Mouse (Mus musculus) hindbrain, embryonic 13.5 days (tissue): ENCODE measurements around the gene Opa1. TPM values are rescaled to one million over a fixed set of nuclear protein-coding genes. Genes with fewer than 3 reads are reported as not detected.

Experiments used
- ATAC-seq: fragments of 200-750 bp; cut with Nextera tagmentation; 2 replicates; pipeline ENCODE4 v1.8.0; 2017; ENCODE audit warnings: moderate TSS enrichment; ENCODE audit not compliant: low FRiP score
- H3K27ac ChIP-seq: fragments of 300-500 bp; sonication (generic); 2 replicates; pipeline ENCODE4 v1.5.1; 2015; ENCODE audit warnings: inconsistent platforms, mild to moderate bottlenecking, moderate library complexity
- H3K27me3 ChIP-seq: fragments of 300-500 bp; sonication (generic); 2 replicates; pipeline ENCODE4 v1.6.1; 2015; ENCODE audit warnings: mild to moderate bottlenecking, inconsistent platforms
- H3K36me3 ChIP-seq: fragments of 300-500 bp; sonication (generic); 2 replicates; pipeline ENCODE4 v1.6.1; 2015; ENCODE audit warnings: mild to moderate bottlenecking, inconsistent platforms
- H3K4me1 ChIP-seq: fragments of 300-500 bp; sonication (generic); replicated peaks from 2 replicates; pipeline ENCODE4 v1.6.1; 2015; ENCODE audit warnings: inconsistent platforms
- H3K4me2 ChIP-seq: fragments of 300-500 bp; sonication (generic); 2 replicates; pipeline ENCODE4 v1.6.1; 2015; ENCODE audit warnings: inconsistent platforms, mild to moderate bottlenecking, moderate library complexity
- H3K4me3 ChIP-seq: fragments of 300-500 bp; sonication (generic); 2 replicates; pipeline ENCODE4 v1.5.1; 2015; ENCODE audit warnings: mild to moderate bottlenecking, inconsistent platforms
- H3K9ac ChIP-seq: fragments of 300-500 bp; sonication (generic); 2 replicates; pipeline ENCODE4 v1.6.1; 2015; ENCODE audit warnings: mild to moderate bottlenecking, inconsistent platforms
- H3K9me3 ChIP-seq: fragments of 300-500 bp; sonication (generic); 2 replicates; pipeline ENCODE4 v1.6.1; 2016; ENCODE audit warnings: inconsistent platforms
- WGBS: fragments of 180-500 bp; shearing (Covaris S2); methylation state at CpG from one replicate; pipeline ENCODE4 v1.1.7; 2015; 5-methylcytosine and 5-hydroxymethylcytosine counted together
- polyA plus RNA-seq: library from polyadenylated mRNA; unstranded; fragments of >200 nt; fragmentation: Nextera tagmentation; extraction: Ambion mirVana; gene quantifications from 2 replicates; pipeline ENCODE4 v1.2.1, GENCODE M21; 2015

Opa1 gene
- polyA plus RNA-seq, 1 experiment from 2014 or later: 43.1 TPM

DNA sequence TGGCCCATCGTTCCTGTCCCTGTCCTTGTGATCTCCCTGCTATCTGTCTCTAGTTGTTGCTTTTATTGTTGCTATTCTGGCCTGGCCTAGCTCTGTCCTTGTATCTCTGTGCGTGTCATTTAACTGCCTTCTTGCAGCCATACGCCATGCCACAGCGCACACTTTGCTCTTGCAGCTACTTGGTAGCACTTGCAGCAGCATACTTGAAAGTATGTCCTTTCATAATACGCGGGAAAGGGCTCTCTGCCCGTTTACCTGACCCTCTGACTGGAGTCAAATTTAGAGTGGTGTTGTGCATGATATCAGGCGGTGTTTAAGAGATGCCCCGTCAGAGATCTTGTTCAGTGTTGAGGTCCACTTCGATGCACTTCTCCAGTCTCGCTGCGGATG, 648 bp downstream of the Opa1 start:
- WGBS: 10% methylated on average over 12 of the region's 12 CpGs
- Histone ChIP-seq H3K9me3 (no peaks in the 10 kb centered on the region), H3K9ac (peak overlapping the region; percentile 94), H3K36me3 (no peaks in the 10 kb centered on the region), H3K4me3 (peak overlapping the region; percentile 96), H3K4me2 (peak overlapping the region; percentile 88), H3K27ac (no peak overlapping the region), H3K4me1 (peaks cover 13% of the 10 kb centered on the region), H3K27me3 (no peaks in the 10 kb centered on the region)
- ATAC-seq: peak; percentile 37

DNA sequence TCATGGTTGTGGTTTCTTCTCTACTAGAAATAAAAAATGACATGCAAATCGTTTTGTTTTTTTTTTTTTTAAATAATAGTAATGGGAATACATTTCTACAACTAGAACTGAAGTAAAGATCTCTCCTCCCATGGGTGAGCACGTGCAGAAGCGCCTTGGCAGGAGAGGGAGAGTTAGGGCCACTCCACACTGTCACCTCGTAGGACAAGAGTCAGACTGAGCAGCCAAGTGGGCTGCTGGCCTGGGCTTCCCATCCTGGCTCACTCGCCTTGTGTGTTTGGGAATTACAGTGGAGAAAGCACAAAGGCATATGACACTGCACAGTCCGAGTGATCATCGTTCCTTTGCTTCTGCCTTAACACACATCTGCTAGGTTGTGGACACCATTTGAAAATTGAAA, 13.0 kb downstream of the Opa1 start:
- ATAC-seq: no peak
- Histone ChIP-seq H3K4me3 (no peak overlapping the region), H3K4me1 (no peaks in the 10 kb centered on the region), H3K27me3 (no peaks in the 10 kb centered on the region), H3K9ac (no peak overlapping the region), H3K36me3 (peaks cover 63% of the 10 kb centered on the region), H3K9me3 (no peaks in the 10 kb centered on the region), H3K4me2 (no peak overlapping the region), H3K27ac (no peak overlapping the region)
- 88% methylated on average over 7 of the region's 7 CpGs for WGBS

DNA sequence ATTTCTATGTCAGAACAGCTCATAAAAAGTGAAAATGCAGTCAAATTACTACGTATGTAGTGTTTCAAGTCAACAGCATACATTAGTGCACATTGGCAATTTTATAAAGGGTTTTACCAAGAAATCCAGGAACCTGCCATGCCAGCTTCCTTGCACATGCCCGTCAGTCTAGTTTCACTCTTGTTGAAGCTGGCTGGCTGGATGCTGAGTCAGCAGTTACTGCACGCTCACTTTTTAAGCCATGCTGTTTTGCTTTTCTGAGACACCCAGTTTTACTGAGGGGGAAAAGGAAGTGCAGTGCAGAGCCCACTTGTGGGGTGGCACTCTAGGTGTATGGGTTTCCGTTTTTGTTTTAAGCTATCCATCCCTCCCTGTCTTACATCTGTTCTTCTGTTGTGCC, 18.0 kb downstream of the Opa1 start:
- no peaks in the 10 kb centered on the region for H3K9me3 ChIP-seq
- H3K27me3 ChIP-seq: no peaks in the 10 kb centered on the region
- peaks cover 46% of the 10 kb centered on the region for H3K36me3 ChIP-seq
- H3K27ac ChIP-seq: no peak overlapping the region
- H3K4me3 ChIP-seq: no peak overlapping the region
- H3K4me2 ChIP-seq: no peak overlapping the region
- no peaks in the 10 kb centered on the region for H3K4me1 ChIP-seq
- no peak for ATAC-seq
- 89% methylated on average over 4 of the region's 4 CpGs for WGBS
- no peak overlapping the region for H3K9ac ChIP-seq

DNA sequence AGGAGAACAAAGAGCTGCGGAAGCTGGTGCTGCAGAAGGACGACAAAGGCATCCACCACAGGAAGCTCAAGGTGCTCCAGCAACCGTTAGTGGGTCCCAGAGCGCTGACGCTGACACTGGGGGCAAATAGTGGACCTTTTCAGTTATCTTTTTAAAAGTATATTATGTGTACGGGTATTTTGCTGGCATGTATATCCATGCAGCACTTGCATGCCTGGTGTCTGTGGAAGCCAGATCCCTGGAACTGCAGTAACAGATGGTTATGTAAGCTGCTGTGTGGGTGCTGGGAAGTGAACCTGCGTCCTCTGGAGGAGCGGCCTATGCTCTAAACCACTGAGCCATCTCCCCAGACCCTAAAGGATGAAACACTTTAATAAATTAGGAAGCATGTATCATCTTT, 26.4 kb downstream of the Opa1 start:
- Histone ChIP-seq H3K4me3 (no peak overlapping the region), H3K27me3 (no peaks in the 10 kb centered on the region), H3K4me1 (no peaks in the 10 kb centered on the region), H3K27ac (no peak overlapping the region), H3K9ac (no peak overlapping the region), H3K4me2 (no peak overlapping the region), H3K36me3 (peaks cover 70% of the 10 kb centered on the region), H3K9me3 (no peaks in the 10 kb centered on the region)
- no peak for ATAC-seq
- 92% methylated on average over 8 of the region's 8 CpGs for WGBS

DNA sequence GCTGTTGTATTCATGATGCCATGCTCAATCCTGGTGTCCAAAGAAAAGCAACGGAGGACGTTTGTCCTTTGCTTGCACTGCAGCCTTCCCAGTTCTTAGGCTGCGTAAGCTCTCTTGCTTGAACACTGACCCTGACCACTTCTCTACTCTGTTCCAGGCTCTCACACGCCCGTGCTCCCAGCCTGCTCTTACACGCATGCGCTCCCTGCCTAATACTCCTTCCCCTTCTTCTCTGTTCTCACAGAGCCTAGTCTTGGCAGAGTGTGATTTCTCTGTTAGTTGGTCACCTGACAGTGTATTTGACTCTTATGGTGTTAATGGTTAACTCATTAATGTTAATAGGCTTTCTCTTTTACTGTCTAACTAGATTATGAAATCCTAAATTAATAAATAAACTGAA, 28.0 kb downstream of the Opa1 start:
- no peak overlapping the region for H3K27ac ChIP-seq
- no peak for ATAC-seq
- H3K9ac ChIP-seq: no peak overlapping the region
- no peak overlapping the region for H3K4me2 ChIP-seq
- H3K9me3 ChIP-seq: no peaks in the 10 kb centered on the region
- WGBS: 93% methylated on average over 7 of the region's 7 CpGs
- peaks cover 77% of the 10 kb centered on the region for H3K36me3 ChIP-seq
- H3K27me3 ChIP-seq: no peaks in the 10 kb centered on the region
- H3K4me3 ChIP-seq: no peak overlapping the region
- H3K4me1 ChIP-seq: no peaks in the 10 kb centered on the region

DNA sequence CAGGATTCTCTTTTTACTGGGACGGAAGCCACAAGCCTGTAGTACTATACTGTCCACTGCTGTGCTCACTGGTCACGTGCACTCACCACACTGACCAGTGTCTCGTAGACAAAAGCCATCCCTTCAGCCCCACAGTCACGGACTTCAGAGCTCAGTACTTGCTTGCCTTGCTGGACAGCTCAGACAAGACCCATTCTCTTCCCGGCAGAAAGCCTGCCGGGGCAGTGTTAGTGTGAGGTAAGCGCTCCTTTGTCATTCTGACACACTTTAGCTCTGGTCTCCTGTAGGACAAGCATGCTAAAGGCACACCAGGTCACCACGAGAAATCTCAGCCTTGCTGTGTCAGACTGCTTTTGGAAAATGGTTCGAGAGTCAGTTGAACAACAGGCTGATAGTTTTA, 35.6 kb downstream of the Opa1 start:
- Histone ChIP-seq H3K4me2 (no peak overlapping the region), H3K36me3 (peaks cover 83% of the 10 kb centered on the region), H3K4me3 (no peak overlapping the region), H3K9me3 (no peaks in the 10 kb centered on the region), H3K27me3 (no peaks in the 10 kb centered on the region), H3K9ac (no peak overlapping the region), H3K4me1 (no peaks in the 10 kb centered on the region), H3K27ac (no peak overlapping the region)
- 71% methylated on average over 9 of the region's 9 CpGs for WGBS
- no peak for ATAC-seq

DNA sequence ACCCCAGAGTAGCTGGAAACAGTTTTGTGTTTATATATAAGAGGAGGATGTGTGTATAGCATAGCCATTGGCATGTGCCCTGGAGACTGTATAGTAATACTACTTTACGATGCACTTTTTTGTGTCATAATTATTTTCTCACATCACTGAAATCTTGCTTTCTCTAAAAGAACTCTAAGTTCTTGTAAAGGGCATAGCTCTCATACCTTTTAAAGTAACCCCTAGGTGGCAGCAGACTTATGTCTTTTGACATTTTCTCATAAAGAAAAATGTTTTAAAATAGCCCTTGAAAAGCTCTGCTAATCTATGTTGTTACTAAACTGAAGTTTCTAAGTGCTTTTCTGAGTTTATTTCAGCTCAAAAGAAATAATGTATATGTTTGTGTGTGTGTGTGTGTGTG, 49.9 kb downstream of the Opa1 start:
- Histone ChIP-seq H3K4me2 (no peak overlapping the region), H3K27me3 (peaks cover 18% of the 10 kb centered on the region; the same call in 1 of the 2 replicates), H3K4me3 (no peak overlapping the region), H3K27ac (no peak overlapping the region), H3K9ac (no peak overlapping the region), H3K9me3 (no peaks in the 10 kb centered on the region), H3K36me3 (peaks cover 79% of the 10 kb centered on the region), H3K4me1 (no peaks in the 10 kb centered on the region)
- WGBS: 86% methylated on average over 1 of the region's 1 CpGs
- no peak for ATAC-seq

DNA sequence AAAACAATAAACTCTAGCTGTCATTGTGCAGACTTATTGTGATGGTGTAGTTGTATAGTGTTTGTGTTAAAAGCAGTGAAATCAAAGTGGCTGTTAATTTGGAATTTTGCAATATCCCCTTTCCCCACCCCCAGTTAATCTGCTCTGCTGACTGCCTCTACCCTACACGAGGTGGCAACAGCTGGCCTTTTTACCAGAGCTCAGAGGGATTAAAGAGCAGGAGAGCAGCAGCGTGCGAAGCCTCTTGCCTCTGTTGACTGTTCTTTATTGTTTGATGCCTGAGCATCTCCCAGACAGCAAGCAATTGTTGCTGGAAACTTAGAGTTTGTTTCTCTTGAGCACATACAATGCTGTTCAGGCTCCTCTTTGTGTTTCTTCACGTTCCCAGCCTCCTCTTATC, 56.6 kb downstream of the Opa1 start:
- Histone ChIP-seq H3K4me3 (no peak overlapping the region), H3K27ac (no peak overlapping the region), H3K4me2 (no peak overlapping the region), H3K9me3 (no peaks in the 10 kb centered on the region), H3K27me3 (peaks cover 44% of the 10 kb centered on the region), H3K4me1 (no peaks in the 10 kb centered on the region), H3K36me3 (peaks cover 53% of the 10 kb centered on the region), H3K9ac (no peak overlapping the region)
- no peak for ATAC-seq
- 18% methylated on average over 4 of the region's 4 CpGs for WGBS

DNA sequence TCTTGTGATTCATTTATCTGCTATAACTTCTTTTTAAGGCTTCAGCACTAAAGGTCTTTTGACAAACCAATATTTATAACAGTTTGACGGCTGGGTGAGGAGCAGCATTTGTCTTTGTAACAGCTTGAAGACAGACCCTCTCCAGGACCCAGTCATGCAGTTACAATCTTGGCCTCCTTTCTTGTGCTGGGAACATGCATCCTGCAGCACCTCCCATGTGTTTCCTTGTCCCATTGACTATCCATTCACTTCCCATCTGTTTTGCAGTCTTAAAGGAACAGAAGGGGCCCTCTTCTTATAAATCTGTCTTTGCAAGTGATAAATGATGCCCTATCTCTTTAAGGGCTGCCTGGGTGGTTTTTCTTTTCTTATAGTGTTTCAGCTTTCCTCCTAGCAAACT, 63.2 kb downstream of the Opa1 start:
- WGBS: 15% methylated on average over 1 of the region's 1 CpGs
- no peak for ATAC-seq

DNA sequence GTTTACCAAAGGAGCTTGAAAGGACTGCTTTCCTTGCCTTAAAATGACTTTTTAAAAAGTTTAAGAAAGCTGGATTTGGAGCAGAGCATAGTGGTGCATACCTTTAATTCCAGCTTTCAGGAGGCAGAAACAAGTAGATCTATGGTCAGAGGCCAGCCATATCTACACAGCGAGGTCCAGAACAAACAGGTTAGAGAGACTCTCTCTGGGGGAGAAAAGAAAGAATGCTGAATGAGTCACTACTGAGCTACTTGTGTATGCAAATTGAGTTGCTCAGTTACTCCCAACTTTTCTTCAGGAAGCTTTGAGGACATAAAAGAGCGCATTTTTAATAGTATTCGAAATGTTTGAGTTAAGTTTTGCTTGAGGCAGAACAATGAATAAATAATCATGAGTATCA, 65.7 kb downstream of the Opa1 start:
- no peak for ATAC-seq
- peaks cover 47% of the 10 kb centered on the region for H3K36me3 ChIP-seq
- H3K9me3 ChIP-seq: no peaks in the 10 kb centered on the region
- no peak overlapping the region for H3K4me3 ChIP-seq
- H3K4me1 ChIP-seq: no peaks in the 10 kb centered on the region; the same call in 1 of the 2 replicates
- H3K4me2 ChIP-seq: no peak overlapping the region
- 86% methylated on average over 3 of the region's 3 CpGs for WGBS
- H3K27me3 ChIP-seq: peaks cover 46% of the 10 kb centered on the region
- no peak overlapping the region for H3K9ac ChIP-seq
- H3K27ac ChIP-seq: no peak overlapping the region

More for the DNA sequence above, 63.2 kb downstream of the Opa1 start:
- Histone ChIP-seq H3K36me3 (peaks cover 36% of the 10 kb centered on the region), H3K27ac (no peak overlapping the region), H3K4me3 (no peak overlapping the region), H3K27me3 (peaks cover 34% of the 10 kb centered on the region), H3K9me3 (no peaks in the 10 kb centered on the region), H3K4me2 (no peak overlapping the region), H3K4me1 (no peaks in the 10 kb centered on the region; the same call in 1 of the 2 replicates), H3K9ac (no peak overlapping the region)

DNA sequence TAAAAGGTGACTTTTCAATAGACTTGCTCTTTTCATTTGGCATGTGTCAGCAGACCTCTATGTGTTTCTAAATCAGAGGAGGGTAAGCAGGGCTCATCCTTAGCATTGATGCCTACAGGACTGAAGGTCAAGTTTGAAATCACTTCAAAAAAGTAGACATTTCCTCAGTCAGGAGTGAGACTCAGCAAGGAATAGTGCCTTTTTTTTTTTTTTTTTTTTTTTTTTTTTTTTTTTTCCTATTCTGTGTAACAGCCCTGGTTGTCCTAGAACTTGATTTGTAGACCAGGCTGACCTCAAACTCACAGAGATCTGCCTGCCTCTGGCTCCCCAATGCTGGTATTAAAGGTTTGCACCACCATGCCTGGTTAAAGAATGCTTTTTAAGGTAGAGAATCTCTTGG, 67.1 kb downstream of the Opa1 start:
- Histone ChIP-seq H3K9ac (no peak overlapping the region), H3K9me3 (no peaks in the 10 kb centered on the region), H3K4me1 (no peaks in the 10 kb centered on the region; the same call in 1 of the 2 replicates), H3K27ac (no peak overlapping the region), H3K4me2 (no peak overlapping the region), H3K36me3 (peaks cover 48% of the 10 kb centered on the region), H3K27me3 (peaks cover 47% of the 10 kb centered on the region), H3K4me3 (no peak overlapping the region)
- no peak for ATAC-seq

DNA sequence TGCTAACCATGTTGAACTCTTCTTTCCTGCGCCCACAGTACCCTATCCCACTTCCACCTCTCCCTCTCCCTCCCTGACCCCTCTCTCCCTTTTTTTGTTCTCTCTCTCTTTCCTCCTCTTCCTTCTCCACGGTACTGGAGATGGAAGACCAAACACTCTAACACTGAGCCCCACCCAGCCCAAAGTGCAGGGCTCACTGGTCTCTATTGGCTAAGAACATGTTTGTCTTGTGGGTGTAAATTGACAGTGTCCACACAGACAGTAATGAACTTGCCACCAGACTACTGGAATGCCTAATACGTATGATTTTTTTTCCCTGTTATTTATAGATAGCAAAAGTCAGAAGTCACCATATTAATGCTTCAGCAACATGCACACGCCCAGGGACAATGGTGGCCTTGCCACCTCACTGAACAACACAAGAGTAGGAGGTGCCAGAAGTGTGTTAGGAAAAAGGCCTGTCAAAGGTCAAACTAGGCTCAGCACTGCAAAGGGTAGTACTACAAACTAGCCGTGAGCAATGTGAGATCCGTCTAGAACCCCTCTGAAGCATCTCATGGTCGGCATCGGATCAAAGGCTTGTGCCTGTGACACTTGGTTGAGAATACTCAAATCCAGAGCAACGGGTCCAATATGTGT, 77.2 kb downstream of the Opa1 start:
- Histone ChIP-seq H3K4me2 (no peak overlapping the region), H3K9ac (no peak overlapping the region), H3K27ac (no peak overlapping the region), H3K4me1 (peaks cover 28% of the 10 kb centered on the region), H3K27me3 (peaks cover 87% of the 10 kb centered on the region), H3K9me3 (no peaks in the 10 kb centered on the region), H3K36me3 (peaks cover 14% of the 10 kb centered on the region), H3K4me3 (no peak overlapping the region)
- 49% methylated on average over 9 of the region's 9 CpGs for WGBS
- no peak for ATAC-seq

DNA sequence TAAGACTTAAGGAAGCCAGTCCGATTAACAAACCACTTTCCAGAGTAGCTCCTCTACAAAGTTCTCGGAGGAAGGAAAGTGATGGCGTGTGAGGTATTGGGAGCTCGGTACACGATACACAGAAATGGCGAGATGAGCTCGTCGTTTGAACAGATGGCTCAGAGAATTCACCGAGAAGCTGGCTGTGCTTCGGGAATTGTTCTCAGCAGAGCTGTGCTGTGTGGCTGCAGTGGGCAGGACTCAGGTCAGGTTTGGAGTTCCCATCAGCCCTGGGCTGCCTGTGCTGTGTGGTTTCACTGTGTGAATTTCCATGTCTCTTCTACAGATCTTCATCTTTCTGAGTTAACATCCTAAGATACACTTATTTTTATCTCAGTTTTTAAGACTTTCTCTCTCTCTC, 77.8 kb downstream of the Opa1 start:
- Histone ChIP-seq H3K4me3 (no peak overlapping the region), H3K27ac (no peak overlapping the region), H3K4me2 (no peak overlapping the region), H3K36me3 (peaks cover 10% of the 10 kb centered on the region), H3K4me1 (peaks cover 28% of the 10 kb centered on the region), H3K27me3 (peaks cover 89% of the 10 kb centered on the region), H3K9ac (no peak overlapping the region), H3K9me3 (no peaks in the 10 kb centered on the region)
- WGBS: 37% methylated on average over 10 of the region's 10 CpGs
- ATAC-seq: no peak
